Mouse (Mus musculus): ENCODE data around the gene Zp2. TPM values are rescaled to one million over a fixed set of nuclear protein-coding genes. Genes with fewer than 3 reads are reported as not detected.

The Zp2 gene
- polyA plus RNA-seq, 1 experiment from 2014 or later, result 0.17 TPM

GRCm38 (mm10) chr7:120174723-120175504 is 29.8 kb upstream of the Zp2 start:
- H3K4me3 ChIP-seq, result no peak overlapping the region
- no peaks in the 10 kb centered on the region for H3K36me3 ChIP-seq
- H3K4me2 ChIP-seq, result no peak overlapping the region
- WGBS, result 68% methylated on average over 11 of the region's 11 CpGs
- H3K27ac ChIP-seq (replicated peaks), result no peak overlapping the region
- no peak for ATAC-seq (ENCODE audit: extremely low read depth, insufficient number of reproducible peaks, low FRiP score, low TSS enrichment)
- no peaks in the 10 kb centered on the region for H3K9me3 ChIP-seq
- H3K27me3 ChIP-seq (replicated peaks), result no peaks in the 10 kb centered on the region
- H3K4me1 ChIP-seq, result no peaks in the 10 kb centered on the region
- H3K9ac ChIP-seq, result no peak overlapping the region

GRCm38 (mm10) chr7:120173603-120174244 is 28.6 kb upstream of the Zp2 start, which contains the start of gene Anks4b:
Gene Anks4b, plus strand, starts transcription at chr7:120173858.
- no peak within 1 kb of the TSS for H3K4me3 ChIP-seq
- ATAC-seq (ENCODE audit: extremely low read depth, insufficient number of reproducible peaks, low FRiP score, low TSS enrichment), result no peak
- no peak within 1 kb of the TSS for H3K27ac ChIP-seq (replicated peaks)
- no peaks in the 10 kb centered on the region for H3K36me3 ChIP-seq
- no peak within 1 kb of the TSS for H3K9ac ChIP-seq
- no peaks in the 10 kb centered on the region for H3K27me3 ChIP-seq (replicated peaks)
- WGBS, result 76% methylated on average over 10 of the region's 10 CpGs
- H3K4me1 ChIP-seq, result no peaks in the 10 kb centered on the region
- H3K9me3 ChIP-seq, result no peaks in the 10 kb centered on the region
- H3K4me2 ChIP-seq, result no peak within 1 kb of the TSS

DNA sequence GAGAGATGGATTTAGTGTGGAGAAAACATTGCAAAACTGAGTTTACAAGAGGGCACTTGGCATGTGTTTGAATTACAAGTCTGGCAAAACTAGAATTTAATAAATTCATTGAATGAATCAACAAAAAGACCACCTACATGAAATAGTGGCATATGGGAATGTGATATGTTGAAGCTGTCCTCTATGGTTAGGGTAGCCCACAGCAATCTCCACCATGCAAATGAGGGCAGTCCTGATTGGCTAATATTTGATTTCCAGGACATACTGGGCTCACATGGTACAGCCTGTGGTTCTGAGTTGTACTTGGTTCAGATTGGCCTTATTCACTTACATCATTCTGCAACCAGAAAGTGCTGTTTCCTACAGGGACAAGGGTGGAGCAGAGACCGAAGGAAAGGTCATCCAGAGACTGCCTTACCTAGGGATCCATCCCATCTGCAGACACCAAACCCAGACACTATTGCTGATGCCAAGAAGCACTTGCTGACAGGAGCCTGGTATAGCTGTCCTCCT is 27.2 kb upstream of the Zp2 start:
- Histone ChIP-seq H3K4me2 (no peak overlapping the region), H3K4me1 (no peaks in the 10 kb centered on the region), H3K4me3 (no peak overlapping the region), H3K27me3 (replicated peaks) (no peaks in the 10 kb centered on the region), H3K9ac (no peak overlapping the region), H3K9me3 (no peaks in the 10 kb centered on the region), H3K36me3 (no peaks in the 10 kb centered on the region), H3K27ac (replicated peaks) (no peak overlapping the region)
- whole genome bisulfite sequencing, result 70% methylated on average over 1 of the region's 1 CpGs
- ATAC-seq (ENCODE audit: extremely low read depth, insufficient number of reproducible peaks, low FRiP score, low TSS enrichment), result no peak

GRCm38 (mm10) chr7:120163581-120164251 is 18.6 kb upstream of the Zp2 start:
- Histone ChIP-seq H3K4me2 (no peak overlapping the region), H3K27me3 (replicated peaks) (no peaks in the 10 kb centered on the region), H3K9ac (no peak overlapping the region), H3K9me3 (no peaks in the 10 kb centered on the region), H3K36me3 (no peaks in the 10 kb centered on the region), H3K4me1 (no peaks in the 10 kb centered on the region), H3K27ac (replicated peaks) (no peak overlapping the region), H3K4me3 (no peak overlapping the region)
- 84% methylated on average over 11 of the region's 11 CpGs for WGBS
- no peak for ATAC-seq (ENCODE audit: extremely low read depth, insufficient number of reproducible peaks, low FRiP score, low TSS enrichment)

- Histone ChIP-seq H3K9me3 (no peaks in the 10 kb centered on the region), H3K4me1 (no peaks in the 10 kb centered on the region), H3K36me3 (no peaks in the 10 kb centered on the region), H3K27ac (replicated peaks) (no peak overlapping the region), H3K4me3 (no peak overlapping the region), H3K4me2 (no peak overlapping the region), H3K9ac (no peak overlapping the region), H3K27me3 (replicated peaks) (no peaks in the 10 kb centered on the region)
- 32% methylated on average over 4 of the region's 4 CpGs for WGBS
- ATAC-seq (ENCODE audit: extremely low read depth, insufficient number of reproducible peaks, low FRiP score, low TSS enrichment), result no peak
Observed at GRCm38 (mm10) chr7:120158121-120158613, 13.1 kb upstream of the Zp2 start.

GRCm38 (mm10) chr7:120157575-120158061 is 12.5 kb upstream of the Zp2 start:
- Histone ChIP-seq H3K4me3 (no peak overlapping the region), H3K4me2 (no peak overlapping the region), H3K27me3 (replicated peaks) (no peaks in the 10 kb centered on the region), H3K27ac (replicated peaks) (no peak overlapping the region), H3K9ac (no peak overlapping the region), H3K36me3 (no peaks in the 10 kb centered on the region), H3K9me3 (no peaks in the 10 kb centered on the region), H3K4me1 (no peaks in the 10 kb centered on the region)
- no peak for ATAC-seq (ENCODE audit: extremely low read depth, insufficient number of reproducible peaks, low FRiP score, low TSS enrichment)
- 49% methylated on average over 5 of the region's 5 CpGs for WGBS

- ATAC-seq (ENCODE audit: extremely low read depth, insufficient number of reproducible peaks, low FRiP score, low TSS enrichment), result no peak
- Histone ChIP-seq H3K27me3 (replicated peaks) (no peaks in the 10 kb centered on the region), H3K4me2 (no peak overlapping the region), H3K27ac (replicated peaks) (no peak overlapping the region), H3K4me3 (no peak overlapping the region), H3K36me3 (no peaks in the 10 kb centered on the region), H3K9me3 (no peaks in the 10 kb centered on the region), H3K9ac (no peak overlapping the region), H3K4me1 (no peaks in the 10 kb centered on the region)
- 45% methylated on average over 2 of the region's 2 CpGs for WGBS
Observed at GRCm38 (mm10) chr7:120156841-120157409, 11.8 kb upstream of the Zp2 start.

DNA sequence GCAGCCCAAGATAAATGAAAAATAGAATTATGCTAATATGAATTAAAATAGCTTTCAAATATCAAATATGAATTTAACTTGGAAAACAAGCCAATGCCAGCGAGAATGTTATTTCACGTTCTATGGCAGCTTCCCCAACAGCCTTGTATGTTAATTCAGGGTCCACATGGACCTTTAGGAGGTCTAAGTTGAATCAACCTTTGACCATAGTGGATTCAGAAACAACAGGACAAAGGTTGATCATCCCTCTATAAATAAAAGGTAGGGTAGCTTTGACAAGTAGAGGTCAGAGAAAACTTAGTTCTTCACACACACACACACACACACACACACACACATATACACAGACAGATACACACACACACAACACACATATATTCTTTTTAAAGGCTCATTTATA is 5.8 kb upstream of the Zp2 start:
- Histone ChIP-seq H3K36me3 (no peaks in the 10 kb centered on the region), H3K9ac (no peak overlapping the region), H3K4me1 (no peaks in the 10 kb centered on the region), H3K9me3 (no peaks in the 10 kb centered on the region), H3K27ac (replicated peaks) (no peak overlapping the region), H3K4me2 (no peak overlapping the region), H3K27me3 (replicated peaks) (no peaks in the 10 kb centered on the region), H3K4me3 (no peak overlapping the region)
- no peak for ATAC-seq (ENCODE audit: extremely low read depth, insufficient number of reproducible peaks, low FRiP score, low TSS enrichment)
- WGBS, result 76% methylated on average over 2 of the region's 2 CpGs

DNA sequence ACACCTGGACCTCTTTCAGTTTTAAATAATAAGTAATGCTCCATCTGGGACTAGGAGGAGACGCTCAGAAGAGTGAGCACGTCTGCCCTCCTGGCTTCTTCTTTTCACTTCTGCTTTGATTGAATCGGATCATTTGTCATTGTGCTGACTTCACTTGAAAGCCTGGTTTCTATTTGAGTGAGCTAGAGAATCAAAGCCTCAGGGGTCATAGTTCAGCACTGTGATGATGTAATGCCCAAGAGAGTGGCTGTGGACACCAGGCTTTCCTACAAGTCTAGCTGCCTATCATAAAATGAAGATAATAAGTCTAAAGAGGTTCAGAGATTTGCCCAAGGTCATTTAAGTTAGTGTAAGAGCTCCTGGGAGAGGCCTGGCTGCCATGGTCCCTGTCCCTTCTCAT is 5.2 kb upstream of the Zp2 start:
- no peak for ATAC-seq (ENCODE audit: extremely low read depth, insufficient number of reproducible peaks, low FRiP score, low TSS enrichment)
- Histone ChIP-seq H3K9me3 (no peaks in the 10 kb centered on the region), H3K9ac (no peak overlapping the region), H3K36me3 (no peaks in the 10 kb centered on the region), H3K27ac (replicated peaks) (no peak overlapping the region), H3K4me1 (no peaks in the 10 kb centered on the region), H3K27me3 (replicated peaks) (no peaks in the 10 kb centered on the region), H3K4me3 (no peak overlapping the region), H3K4me2 (no peak overlapping the region)
- WGBS, result 32% methylated on average over 3 of the region's 3 CpGs

DNA sequence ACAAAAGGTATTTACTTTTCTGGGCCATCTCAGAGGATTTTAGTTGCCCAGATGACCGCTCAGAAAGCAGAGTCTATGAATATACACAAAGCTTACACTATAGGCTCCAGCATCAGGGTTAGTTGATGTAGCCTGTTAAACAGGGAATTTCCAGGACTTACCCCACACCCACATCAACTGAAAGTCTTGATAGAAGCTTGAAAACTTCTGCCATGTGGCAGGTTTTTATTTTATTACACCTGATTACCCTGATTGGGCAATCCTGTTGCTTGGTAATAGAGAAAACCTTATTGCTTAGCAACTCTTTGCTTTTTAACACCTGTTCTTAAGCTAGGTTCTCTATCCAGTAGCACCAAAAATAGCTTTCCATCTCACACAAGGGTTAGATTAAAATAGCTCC is 2.3 kb downstream of the Zp2 start:
- Histone ChIP-seq H3K27ac (replicated peaks) (no peak overlapping the region), H3K36me3 (no peaks in the 10 kb centered on the region), H3K4me1 (0 out of 2 replicates have a peak, but pooled peaks cover 5% of the 10 kb centered on the region), H3K9ac (no peak overlapping the region), H3K4me3 (no peak overlapping the region), H3K4me2 (no peak overlapping the region), H3K27me3 (replicated peaks) (no peaks in the 10 kb centered on the region), H3K9me3 (no peaks in the 10 kb centered on the region)
- ATAC-seq (ENCODE audit: extremely low read depth, insufficient number of reproducible peaks, low FRiP score, low TSS enrichment), result no peak
- 66% methylated on average over 1 of the region's 1 CpGs for WGBS

- Histone ChIP-seq H3K36me3 (no peaks in the 10 kb centered on the region), H3K9ac (no peak overlapping the region), H3K27me3 (replicated peaks) (no peaks in the 10 kb centered on the region), H3K4me2 (no peak overlapping the region), H3K9me3 (no peaks in the 10 kb centered on the region), H3K4me3 (no peak overlapping the region), H3K27ac (replicated peaks) (no peak overlapping the region), H3K4me1 (peaks cover 13% of the 10 kb centered on the region)
- WGBS, result 67% methylated on average over 4 of the region's 4 CpGs
- no peak for ATAC-seq (ENCODE audit: extremely low read depth, insufficient number of reproducible peaks, low FRiP score, low TSS enrichment)
Observed at GRCm38 (mm10) chr7:120128951-120129350, 16.1 kb downstream of the Zp2 start.
